In genomic region chr5:121832376-121833155, GRCm38 (mm10) we compare ENCODE assay signal across 10 mouse cellular contexts. TPM values are rescaled to one million over a fixed set of nuclear protein-coding genes. Genes with fewer than 3 reads are reported as not detected.
DNase-seq lines count a peak whose midpoint lies in the region; ATAC-seq and TF ChIP-seq lines count a peak whose summit lies in the region.
"Had no signal": no experiment of that assay in that cellular context is flagged by ENCODE, and none has a peak within 500 bp of the region (broad histone marks: within the 10 kb centered on the region; RNA-seq: fewer than 3 reads in every experiment).

No protein-coding gene starts in this region.

- no peak overlapping the region for H3K9ac ChIP-seq in hindbrain, postnatal 0 days (replicated peaks; ENCODE audit: low read length)
- no peak overlapping the region for H3K9ac ChIP-seq in lung, postnatal 0 days (replicated peaks; ENCODE audit: low read depth)
- peak overlapping the region; percentile 38; the same call in 1 of the 2 replicates for H3K9ac ChIP-seq in heart, embryonic 16.5 days (ENCODE audit: low read length)
- no peak overlapping the region for H3K9ac ChIP-seq in liver, postnatal 0 days (replicated peaks)
- H3K9ac ChIP-seq: hindbrain, embryonic 14.5 days had no signal

- peak overlapping the region; percentile 78; the same call in 1 of the 2 replicates for H3K4me3 ChIP-seq in hindbrain, embryonic 10.5 days
- no peak overlapping the region for H3K4me3 ChIP-seq in hindbrain, postnatal 0 days (ENCODE audit: low read length)
- no peak overlapping the region for H3K4me3 ChIP-seq in lung, postnatal 0 days (ENCODE audit: low read depth, low read length)
- H3K4me3 ChIP-seq in heart, embryonic 16.5 days (ENCODE audit: low read length): no peak overlapping the region
- no peak overlapping the region for H3K4me3 ChIP-seq in liver, postnatal 0 days (ENCODE audit: low read depth, low read length)
- H3K4me3 ChIP-seq: limb, embryonic 12.5 days had no signal

- TF ChIP-seq CTCF in hindbrain, postnatal 0 days (IDR thresholded peaks at IDR 0.05; ENCODE audit: low read depth): no peak
- TF ChIP-seq CTCF in lung, postnatal 0 days (IDR thresholded peaks at IDR 0.05): no peak
- TF ChIP-seq CTCF in liver, postnatal 0 days (IDR thresholded peaks at IDR 0.05; ENCODE audit: low read depth): no peak

- peaks cover 4% of the 10 kb centered on the region for H3K36me3 ChIP-seq in hindbrain, embryonic 10.5 days
- H3K36me3 ChIP-seq in hindbrain, postnatal 0 days (ENCODE audit: insufficient read depth, low read length): no peaks in the 10 kb centered on the region
- peaks cover 11% of the 10 kb centered on the region for H3K36me3 ChIP-seq in lung, postnatal 0 days (ENCODE audit: insufficient read depth, low read length)
- peaks cover 9% of the 10 kb centered on the region; the same call in 1 of the 2 replicates for H3K36me3 ChIP-seq in heart, embryonic 16.5 days (ENCODE audit: control insufficient read depth, insufficient read depth)
- peaks cover 20% of the 10 kb centered on the region for H3K36me3 ChIP-seq in liver, postnatal 0 days (replicated peaks; ENCODE audit: insufficient read depth, low read length)

- no peaks in the 10 kb centered on the region for H3K9me3 ChIP-seq in hindbrain, embryonic 10.5 days
- H3K9me3 ChIP-seq in hindbrain, postnatal 0 days (ENCODE audit: low read length): no peaks in the 10 kb centered on the region
- no peaks in the 10 kb centered on the region for H3K9me3 ChIP-seq in lung, postnatal 0 days (ENCODE audit: low read length)
- no peaks in the 10 kb centered on the region for H3K9me3 ChIP-seq in heart, embryonic 16.5 days (replicated peaks; ENCODE audit: control insufficient read depth, low read length)
- H3K9me3 ChIP-seq in liver, postnatal 0 days (ENCODE audit: low read length): no peaks in the 10 kb centered on the region
- H3K9me3 ChIP-seq: limb, embryonic 12.5 days had no signal

- peaks cover 70% of the 10 kb centered on the region for H3K4me1 ChIP-seq in hindbrain, embryonic 10.5 days (replicated peaks)
- peaks cover 25% of the 10 kb centered on the region for H3K4me1 ChIP-seq in hindbrain, postnatal 0 days (ENCODE audit: insufficient read depth, low read length)
- H3K4me1 ChIP-seq in lung, postnatal 0 days (ENCODE audit: insufficient read depth, low read depth, low read length): peaks cover 33% of the 10 kb centered on the region
- H3K4me1 ChIP-seq in heart, embryonic 16.5 days (ENCODE audit: control insufficient read depth, insufficient read depth, low read length): peaks cover 44% of the 10 kb centered on the region
- H3K4me1 ChIP-seq in liver, postnatal 0 days (ENCODE audit: insufficient read depth): peaks cover 50% of the 10 kb centered on the region

- H3K27me3 ChIP-seq in hindbrain, embryonic 10.5 days (ENCODE audit: insufficient read depth, poor library complexity, severe bottlenecking): peaks cover 85% of the 10 kb centered on the region
- H3K27me3 ChIP-seq in hindbrain, postnatal 0 days (ENCODE audit: insufficient read depth, low read length): no peaks in the 10 kb centered on the region
- H3K27me3 ChIP-seq in lung, postnatal 0 days (replicated peaks; ENCODE audit: insufficient read depth, low read length): no peaks in the 10 kb centered on the region
- H3K27me3 ChIP-seq in heart, embryonic 16.5 days (ENCODE audit: control insufficient read depth, insufficient read depth, low read length): no peaks in the 10 kb centered on the region
- no peaks in the 10 kb centered on the region for H3K27me3 ChIP-seq in liver, postnatal 0 days (ENCODE audit: insufficient read depth, low read length)

- no peak for ATAC-seq in hindbrain, postnatal 0 days
- ATAC-seq in lung, postnatal 0 days: no peak
- no peak for ATAC-seq in heart, embryonic 16.5 days (replicated peaks; ENCODE audit: extremely low read depth, insufficient read depth, low FRiP score)
- ATAC-seq in liver, postnatal 0 days: no peak

- no peak for DNase-seq in hindbrain, embryonic 10.5 days (ENCODE audit: low spot score)
- DNase-seq in hindbrain, postnatal 0 days (ENCODE audit: low spot score): no peak
- DNase-seq in lung, postnatal 0 days (ENCODE audit: low spot score): peak; percentile 71
- no peak for DNase-seq in lung, postnatal 14 days
- DNase-seq in liver, postnatal 0 days: no peak
- DNase-seq in Muller cell, postnatal 12 days (ENCODE audit: inconsistent ontology term): no peak
- DNase-seq: right cerebral cortex, postnatal 4 days had no signal

- H3K4me2 ChIP-seq in hindbrain, postnatal 0 days (ENCODE audit: low read depth, low read length): no peak overlapping the region
- H3K4me2 ChIP-seq in lung, postnatal 0 days (replicated peaks; ENCODE audit: low read depth, low read length): 0 out of 2 replicates have a peak overlapping the region, but pooled peaks have one; percentile 11
- peak overlapping the region; percentile 37 for H3K4me2 ChIP-seq in heart, embryonic 16.5 days (ENCODE audit: low read depth, low read length)
- H3K4me2 ChIP-seq in liver, postnatal 0 days (ENCODE audit: low read depth, low read length): peak overlapping the region; percentile 92
- H3K4me2 ChIP-seq: hindbrain, embryonic 14.5 days had no signal

- no peak for TF ChIP-seq EP300 in lung, postnatal 0 days (IDR thresholded peaks at IDR 0.05)
- TF ChIP-seq EP300 in liver, postnatal 0 days (IDR thresholded peaks at IDR 0.05; ENCODE audit: low read depth): no peak

- 0 out of 2 replicates have a peak overlapping the region, but pooled peaks have one; percentile 56 for H3K27ac ChIP-seq in hindbrain, embryonic 10.5 days
- no peak overlapping the region for H3K27ac ChIP-seq in hindbrain, postnatal 0 days
- peak overlapping the region; percentile 71; the same call in 1 of the 2 replicates for H3K27ac ChIP-seq in lung, postnatal 0 days (ENCODE audit: low read length)
- peak overlapping the region; percentile 42; the same call in 1 of the 2 replicates for H3K27ac ChIP-seq in heart, embryonic 16.5 days (ENCODE audit: low read length)
- H3K27ac ChIP-seq in liver, postnatal 0 days (ENCODE audit: low read depth): 0 out of 2 replicates have a peak overlapping the region, but pooled peaks have one; percentile 22
- H3K27ac ChIP-seq: hindbrain, embryonic 14.5 days had no signal

- WGBS in hindbrain, embryonic 10.5 days: 81% methylated on average over 6 of the region's 6 CpGs
- 80% methylated on average over 6 of the region's 6 CpGs for WGBS in hindbrain, postnatal 0 days
- WGBS in lung, postnatal 0 days: 53% methylated on average over 6 of the region's 6 CpGs
- 69% methylated on average over 6 of the region's 6 CpGs for WGBS in heart, embryonic 16.5 days
- WGBS in liver, postnatal 0 days (ENCODE audit: insufficient replicate concordance): 73% methylated on average over 6 of the region's 6 CpGs

RNA-seq across cellular contexts. Expression of gene Sh2b3, which starts 4.9 kb away (rescaled TPM):
- 9.3 and 11.1 TPM in 2 replicates for polyA plus RNA-seq in hindbrain, embryonic 10.5 days (2016; fragmentation: Nextera tagmentation; extraction: Ambion mirVana)
- 24.7 and 31.0 TPM in 2 replicates for total RNA-seq in hindbrain, postnatal 0 days (2014; rRNA removed)
- 6.5 and 6.6 TPM in 2 replicates for polyA plus RNA-seq in hindbrain, postnatal 0 days (2015; fragmentation: Nextera tagmentation; extraction: Ambion mirVana)
- 24.4 and 26.2 TPM in 2 replicates for polyA plus RNA-seq in lung, postnatal 0 days (2015; fragmentation: Nextera tagmentation; extraction: Ambion mirVana)
- polyA plus RNA-seq in heart, embryonic 16.5 days (2015; fragmentation: Nextera tagmentation; extraction: Ambion mirVana): 12.0 and 13.3 TPM in 2 replicates
- polyA plus RNA-seq in liver, postnatal 0 days (2015; fragmentation: Nextera tagmentation; extraction: Ambion mirVana): 9.0 and 9.1 TPM in 2 replicates

RNA-seq across cellular contexts. Expression of gene Pheta1, which starts 16.2 kb away (rescaled TPM):
- polyA plus RNA-seq in hindbrain, embryonic 10.5 days (2016; fragmentation: Nextera tagmentation; extraction: Ambion mirVana): 44.8 and 54.5 TPM in 2 replicates
- total RNA-seq in hindbrain, postnatal 0 days (2014; rRNA removed): 48.9 and 52.5 TPM in 2 replicates
- 28.0 and 28.3 TPM in 2 replicates for polyA plus RNA-seq in hindbrain, postnatal 0 days (2015; fragmentation: Nextera tagmentation; extraction: Ambion mirVana)
- polyA plus RNA-seq in lung, postnatal 0 days (2015; fragmentation: Nextera tagmentation; extraction: Ambion mirVana): 22.7 and 23.4 TPM in 2 replicates
- polyA plus RNA-seq in heart, embryonic 16.5 days (2015; fragmentation: Nextera tagmentation; extraction: Ambion mirVana): 15.3 and 19.4 TPM in 2 replicates
- 4.8 and 5.7 TPM in 2 replicates for polyA plus RNA-seq in liver, postnatal 0 days (2015; fragmentation: Nextera tagmentation; extraction: Ambion mirVana)
